Mouse (Mus musculus): ENCODE data around the gene Strap.

GRCm38 (mm10) chr6:137696445-137697204 is 38.3 kb upstream of the Strap start:
- TF ChIP-seq CTCF (conservative IDR thresholded peaks at IDR 0.05; ENCODE audit: low read length) (no peak), POU5F1 (IDR thresholded peaks at IDR 0.05; ENCODE audit: borderline replicate concordance, low read length) (no peak), NANOG (IDR thresholded peaks at IDR 0.05; ENCODE audit: borderline replicate concordance, low read length) (no peak)
